Mouse (Mus musculus): ENCODE measurements around the gene Mthfd1l. TPM values are rescaled to one million over a fixed set of nuclear protein-coding genes. Genes with fewer than 3 reads are reported as not detected.
A peak's percentile ranks its signal among the peaks of the same experiment; 100 is the strongest.

Mthfd1l gene
- total and polyA plus RNA-seq, 2 experiments from 2014 or later: 2.8 to 3.0 TPM

DNA sequence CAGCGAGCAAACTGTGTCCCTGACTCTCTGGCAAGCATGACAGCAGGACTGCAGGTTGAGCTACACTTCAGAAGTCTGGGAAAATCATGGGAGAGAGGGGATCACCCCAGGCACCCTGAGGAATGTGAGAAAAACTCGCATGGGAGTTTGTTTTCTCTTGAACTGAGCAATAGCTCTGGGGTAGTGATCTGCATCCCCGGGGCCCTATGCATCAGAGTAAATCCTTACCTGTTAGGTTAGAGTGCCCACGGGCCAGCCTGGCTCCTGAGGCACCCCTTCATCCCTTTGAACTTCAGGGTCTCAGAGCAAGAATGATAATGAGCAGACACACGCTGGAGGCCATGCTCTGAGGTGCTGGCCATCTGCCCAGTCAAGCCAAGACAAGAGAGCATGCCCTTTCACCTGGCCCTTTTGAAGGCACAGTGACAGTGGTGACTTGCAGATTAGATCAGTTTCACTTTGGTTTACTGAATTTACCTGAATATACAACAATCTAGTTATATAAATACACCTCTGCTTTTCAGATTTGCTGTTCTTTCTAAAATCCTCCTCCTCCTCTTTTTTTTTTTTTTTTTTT, 195.4 kb downstream of the Mthfd1l start:
- H3K4me3 ChIP-seq (ENCODE audit: low read depth, low read length): no peak overlapping the region
- H3K27ac ChIP-seq (ENCODE audit: low read depth): no peak overlapping the region
- H3K4me1 ChIP-seq (ENCODE audit: control insufficient read depth, insufficient read depth): no peaks in the 10 kb centered on the region
- no peak overlapping the region for H3K4me2 ChIP-seq (ENCODE audit: low read depth, low read length)
- ATAC-seq (ENCODE audit: insufficient read depth, low read depth) (no peak), DNase-seq (ENCODE audit: low spot score) (no peak)
- H3K36me3 ChIP-seq (replicated peaks; ENCODE audit: control insufficient read depth, insufficient read depth, low read length): no peaks in the 10 kb centered on the region
- H3K9me3 ChIP-seq (replicated peaks; ENCODE audit: control insufficient read depth, low read length): no peaks in the 10 kb centered on the region
- 32% methylated on average over 5 of the region's 5 CpGs for WGBS
- H3K27me3 ChIP-seq (ENCODE audit: control insufficient read depth, insufficient read depth, low read length): no peaks in the 10 kb centered on the region
- no peak for TF ChIP-seq CTCF (IDR thresholded peaks at IDR 0.05; ENCODE audit: low read depth)
- no peak for TF ChIP-seq EP300 (IDR thresholded peaks at IDR 0.05; ENCODE audit: low read depth)
- H3K9ac ChIP-seq (replicated peaks; ENCODE audit: low read depth, low read length): no peak overlapping the region

- Histone ChIP-seq H3K36me3 (replicated peaks; ENCODE audit: control insufficient read depth, insufficient read depth, low read length) (no peaks in the 10 kb centered on the region), H3K27me3 (ENCODE audit: control insufficient read depth, insufficient read depth, low read length) (no peaks in the 10 kb centered on the region), H3K4me2 (ENCODE audit: low read depth, low read length) (no peak overlapping the region), H3K4me1 (ENCODE audit: control insufficient read depth, insufficient read depth) (no peaks in the 10 kb centered on the region), H3K4me3 (ENCODE audit: low read depth, low read length) (no peak overlapping the region), H3K9me3 (replicated peaks; ENCODE audit: control insufficient read depth, low read length) (no peaks in the 10 kb centered on the region), H3K9ac (replicated peaks; ENCODE audit: low read depth, low read length) (no peak overlapping the region), H3K27ac (ENCODE audit: low read depth) (no peak overlapping the region)
- no peak for ATAC-seq (ENCODE audit: insufficient read depth, low read depth)
- 63% methylated on average over 5 of the region's 5 CpGs for WGBS
- DNase-seq (ENCODE audit: low spot score): peak; percentile 4
- no peak for TF ChIP-seq EP300 (IDR thresholded peaks at IDR 0.05; ENCODE audit: low read depth)
- no peak for TF ChIP-seq CTCF (IDR thresholded peaks at IDR 0.05; ENCODE audit: low read depth)
Observed at GRCm38 (mm10) chr10:4174229-4174628, 201.3 kb downstream of the Mthfd1l start.

- WGBS: 65% methylated on average over 3 of the region's 3 CpGs
Observed at GRCm38 (mm10) chr10:4174717-4175116, 201.8 kb downstream of the Mthfd1l start.

GRCm38 (mm10) chr10:4177285-4177684, 204.4 kb downstream of the Mthfd1l start:
- no peak overlapping the region for H3K4me3 ChIP-seq (ENCODE audit: low read depth, low read length)
- H3K27me3 ChIP-seq (ENCODE audit: control insufficient read depth, insufficient read depth, low read length): no peaks in the 10 kb centered on the region
- no peak overlapping the region for H3K27ac ChIP-seq (ENCODE audit: low read depth)
- H3K9ac ChIP-seq (replicated peaks; ENCODE audit: low read depth, low read length): no peak overlapping the region
- no peaks in the 10 kb centered on the region for H3K9me3 ChIP-seq (replicated peaks; ENCODE audit: control insufficient read depth, low read length)
- ATAC-seq (ENCODE audit: insufficient read depth, low read depth) (no peak), DNase-seq (ENCODE audit: low spot score) (no peak)
- WGBS: 71% methylated on average over 4 of the region's 4 CpGs
- H3K4me1 ChIP-seq (ENCODE audit: control insufficient read depth, insufficient read depth): no peaks in the 10 kb centered on the region
- TF ChIP-seq CTCF (IDR thresholded peaks at IDR 0.05; ENCODE audit: low read depth) (no peak), EP300 (IDR thresholded peaks at IDR 0.05; ENCODE audit: low read depth) (no peak)
- H3K4me2 ChIP-seq (ENCODE audit: low read depth, low read length): no peak overlapping the region
- H3K36me3 ChIP-seq (replicated peaks; ENCODE audit: control insufficient read depth, insufficient read depth, low read length): no peaks in the 10 kb centered on the region

More at GRCm38 (mm10) chr10:4174717-4175116, 201.8 kb downstream of the Mthfd1l start:
- Histone ChIP-seq H3K27ac (ENCODE audit: low read depth) (peak overlapping the region; percentile 28; the same call in 1 of the 2 replicates), H3K4me1 (ENCODE audit: control insufficient read depth, insufficient read depth) (no peaks in the 10 kb centered on the region), H3K4me2 (ENCODE audit: low read depth, low read length) (no peak overlapping the region), H3K36me3 (replicated peaks; ENCODE audit: control insufficient read depth, insufficient read depth, low read length) (no peaks in the 10 kb centered on the region), H3K9me3 (replicated peaks; ENCODE audit: control insufficient read depth, low read length) (no peaks in the 10 kb centered on the region), H3K27me3 (ENCODE audit: control insufficient read depth, insufficient read depth, low read length) (no peaks in the 10 kb centered on the region), H3K4me3 (ENCODE audit: low read depth, low read length) (no peak overlapping the region), H3K9ac (replicated peaks; ENCODE audit: low read depth, low read length) (no peak overlapping the region)
- ATAC-seq (ENCODE audit: insufficient read depth, low read depth) (no peak), DNase-seq (ENCODE audit: low spot score) (peak; percentile 4)
- TF ChIP-seq CTCF (IDR thresholded peaks at IDR 0.05; ENCODE audit: low read depth) (no peak), EP300 (IDR thresholded peaks at IDR 0.05; ENCODE audit: low read depth) (no peak)

DNA sequence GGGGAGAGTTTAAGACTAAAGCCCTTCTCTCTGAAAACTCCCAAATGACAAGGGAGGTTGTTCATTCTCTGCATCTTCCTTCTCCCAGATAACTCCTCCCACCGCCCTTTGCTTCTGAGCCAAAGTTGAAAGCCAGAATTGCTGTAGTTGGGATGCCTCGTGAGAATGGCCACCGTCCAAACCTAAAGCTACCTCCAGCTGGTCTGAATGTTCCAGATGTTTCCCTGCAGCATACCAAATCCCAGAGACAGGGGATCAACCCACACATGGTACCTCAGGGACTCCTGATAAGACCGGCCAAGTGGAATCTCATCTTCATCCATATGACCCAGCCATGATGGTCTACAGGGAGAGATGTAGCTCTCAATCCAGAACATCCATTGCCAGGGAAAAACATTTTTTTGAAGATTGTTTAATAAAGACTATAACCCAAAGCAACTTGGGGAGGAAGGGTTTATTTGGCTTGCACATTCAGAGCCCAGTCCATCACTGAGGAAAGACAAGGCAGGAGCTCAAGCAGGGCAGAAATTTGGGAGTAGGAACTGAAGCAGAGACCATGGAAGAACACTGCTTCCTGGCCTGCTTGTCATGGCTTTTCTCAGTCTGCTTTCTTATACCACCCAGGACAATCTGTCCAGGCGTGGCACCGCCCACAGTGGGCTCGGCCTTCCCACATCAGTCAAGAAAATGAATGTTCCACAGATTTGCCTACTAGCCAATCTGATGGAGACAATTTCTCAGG, 206.3 kb downstream of the Mthfd1l start:
- Histone ChIP-seq H3K4me1 (ENCODE audit: control insufficient read depth, insufficient read depth) (no peaks in the 10 kb centered on the region), H3K4me2 (ENCODE audit: low read depth, low read length) (no peak overlapping the region), H3K27me3 (ENCODE audit: control insufficient read depth, insufficient read depth, low read length) (no peaks in the 10 kb centered on the region), H3K9me3 (replicated peaks; ENCODE audit: control insufficient read depth, low read length) (no peaks in the 10 kb centered on the region), H3K9ac (replicated peaks; ENCODE audit: low read depth, low read length) (no peak overlapping the region), H3K27ac (ENCODE audit: low read depth) (no peak overlapping the region; the same call in 1 of the 2 replicates), H3K4me3 (ENCODE audit: low read depth, low read length) (no peak overlapping the region), H3K36me3 (replicated peaks; ENCODE audit: control insufficient read depth, insufficient read depth, low read length) (no peaks in the 10 kb centered on the region)
- no peak for ATAC-seq (ENCODE audit: insufficient read depth, low read depth)
- peak; percentile 43; the same call in 1 of the 2 replicates for TF ChIP-seq EP300 (IDR thresholded peaks at IDR 0.05; ENCODE audit: low read depth)
- TF ChIP-seq CTCF (IDR thresholded peaks at IDR 0.05; ENCODE audit: low read depth): no peak
- WGBS: 73% methylated on average over 7 of the region's 7 CpGs
- no peak for DNase-seq (ENCODE audit: low spot score)
